Mouse (Mus musculus): Measurements from ENCODE around the gene Pnma1.

GRCm38 (mm10) chr12:84173309-84173915, 25.1 kb upstream of the Pnma1 start:
- no peak for TF ChIP-seq CTCF (IDR thresholded peaks at IDR 0.05)
- TF ChIP-seq EP300 (IDR thresholded peaks at IDR 0.05) = no peak
